ENCODE assay signal across 8 mouse cellular contexts in genomic region chr17:84480464-84481355, GRCm38 (mm10). TPM values are rescaled to one million over a fixed set of nuclear protein-coding genes. Genes with fewer than 3 reads are reported as not detected.
A peak's percentile ranks its signal among the peaks of the same experiment; 100 is the strongest.
DNase-seq lines count a peak whose midpoint lies in the region; ATAC-seq lines count a peak whose summit lies in the region.

No protein-coding gene starts in this region.

- intact Hi-C loops in heart, postnatal 10 days (cut with DNase I), result loop anchor here (2.0 to 5.0 kb wide), 2 partner anchors 578 to 608 kb away; no protein-coding TSS in a partner anchor
- intact Hi-C loops in heart, postnatal 25 days (cut with DNase I), result loop anchor here (10.0 kb wide), 1 partner anchor 606 kb away; no protein-coding TSS in a partner anchor

- no peaks in the 10 kb centered on the region for H3K36me3 ChIP-seq in limb, embryonic 11.5 days (ENCODE audit: control insufficient read depth, insufficient read depth, low read length)

- WGBS in limb, embryonic 11.5 days, result 58% methylated on average over 15 of the region's 15 CpGs

- no peak overlapping the region for H3K4me2 ChIP-seq in limb, embryonic 11.5 days (ENCODE audit: low read depth, severe bottlenecking)

- no peaks in the 10 kb centered on the region for H3K9me3 ChIP-seq in limb, embryonic 11.5 days (ENCODE audit: control insufficient read depth, low read length)

- ATAC-seq in limb, embryonic 11.5 days (ENCODE audit: insufficient number of reproducible peaks, low FRiP score, low TSS enrichment, low read depth), result no peak

- H3K4me1 ChIP-seq in limb, embryonic 11.5 days (ENCODE audit: control insufficient read depth, insufficient read depth, low read length), result no peaks in the 10 kb centered on the region

- H3K9ac ChIP-seq in limb, embryonic 11.5 days (ENCODE audit: low read length), result no peak overlapping the region

- no peaks in the 10 kb centered on the region for H3K27me3 ChIP-seq in limb, embryonic 11.5 days (ENCODE audit: control insufficient read depth, insufficient read depth, low read length)

- peak; percentile 24 to 62 for DNase-seq in heart, postnatal 10 days
- DNase-seq in heart, postnatal 25 days (ENCODE audit: low spot score), result no peak
- DNase-seq in ES-CJ7 (ENCODE audit: low read depth, low spot score), result peak; percentile 62
- DNase-seq in embryo, embryonic 10.5 days (ENCODE audit: low spot score), result peak; percentile 84
- peak; percentile 44 for DNase-seq in limb, embryonic 11.5 days (ENCODE audit: low spot score)
- peak; percentile 30 for DNase-seq in retina, adult 2 months (ENCODE audit: low read depth, low spot score)
- no peak for DNase-seq in gastrocnemius, postnatal 25 days
- DNase-seq in urinary bladder, postnatal 10 days (ENCODE audit: low spot score), result no peak

- H3K27ac ChIP-seq in limb, embryonic 11.5 days (replicated peaks; ENCODE audit: low read depth, low read length), result no peak overlapping the region

- H3K4me3 ChIP-seq in limb, embryonic 11.5 days (ENCODE audit: low read depth, low read length), result no peak overlapping the region

RNA-seq across cellular contexts. Expression of gene Thada, which starts 14.7 kb away (rescaled TPM):
- 10 to 100 TPM in 1 of 2 experiments, 1 to 10 TPM in 1; 8.8 to 11.7 TPM for total RNA-seq in heart, postnatal 10 days (2021)
- 1 to 10 TPM; 7.9 to 8.1 TPM for total RNA-seq in heart, postnatal 25 days (2021)
- polyA plus RNA-seq in limb, embryonic 11.5 days (2014; fragmentation: Nextera tagmentation; extraction: Ambion mirVana), result 12.6 and 12.8 TPM in 2 replicates
- 1 to 10 TPM; 4.5 to 5.4 TPM for total RNA-seq in gastrocnemius, postnatal 25 days (2021)

RNA-seq across cellular contexts. Expression of gene Plekhh2, which starts 31.0 kb away (rescaled TPM):
- 1 to 10 TPM; 6.3 to 7.0 TPM for total RNA-seq in heart, postnatal 10 days (2021)
- total RNA-seq in heart, postnatal 25 days (2021), result 1 to 10 TPM; 2.1 TPM
- 5.7 and 6.4 TPM in 2 replicates for polyA plus RNA-seq in limb, embryonic 11.5 days (2014; fragmentation: Nextera tagmentation; extraction: Ambion mirVana)
- total RNA-seq in gastrocnemius, postnatal 25 days (2021), result 1 to 10 TPM; 2.2 to 2.3 TPM

Comparison
In these comparisons a context has a peak if more than half of its experiments do, and no peak if none do; other contexts are left out.
1. DNase-seq: peak in heart, postnatal 10 days (2 of 2), ES-CJ7 (single experiment), embryo, embryonic 10.5 days (single experiment), limb, embryonic 11.5 days (single experiment) and retina, adult 2 months (single experiment); none in heart, postnatal 25 days (single experiment), gastrocnemius, postnatal 25 days (single experiment) and urinary bladder, postnatal 10 days (single experiment).